Mouse (Mus musculus): Measurements from ENCODE around the gene Slc25a16.

- TF ChIP-seq POLR2A (IDR thresholded peaks at IDR 0.05; ENCODE audit: control insufficient read depth, extremely low read depth, insufficient read depth, low read length, poor library complexity) (no peak), CTCF (IDR thresholded peaks at IDR 0.05; ENCODE audit: borderline replicate concordance, control insufficient read depth, extremely low read depth, insufficient read depth, low read length, poor library complexity) (no peak)
Measured at GRCm38 (mm10) chr10:62881211-62881610, 39.2 kb upstream of the Slc25a16 start.

Data from thymus, adult 2 months (tissue).